Mouse (Mus musculus) neural tube, embryonic 15.5 days (tissue): ENCODE data around the gene Klhl35. TPM values are rescaled to one million over a fixed set of nuclear protein-coding genes. Genes with fewer than 3 reads are reported as not detected.

ENCODE experiments used
- ATAC-seq: fragments of 200-750 bp; cut with Nextera tagmentation; 2 replicates; pipeline ENCODE4 v1.8.0; 2017; ENCODE audit warnings: mild to moderate bottlenecking, moderate TSS enrichment, moderate library complexity; ENCODE audit not compliant: low FRiP score
- H3K27ac ChIP-seq: fragments of 300-500 bp; sonication (generic); replicated peaks from 2 replicates; pipeline ENCODE4 v1.5.1; 2015; ENCODE audit warnings: mild to moderate bottlenecking, inconsistent platforms
- H3K27me3 ChIP-seq: fragments of 300-500 bp; sonication (generic); replicated peaks from 2 replicates; pipeline ENCODE4 v1.6.1; 2015; ENCODE audit warnings: inconsistent platforms
- H3K36me3 ChIP-seq: fragments of 300-500 bp; sonication (generic); 2 replicates; pipeline ENCODE4 v1.6.1; 2015; ENCODE audit warnings: inconsistent platforms
- H3K4me1 ChIP-seq: fragments of 300-500 bp; sonication (generic); 2 replicates; pipeline ENCODE4 v1.6.1; 2015; ENCODE audit warnings: inconsistent platforms
- H3K4me2 ChIP-seq: fragments of 300-500 bp; sonication (generic); 2 replicates; pipeline ENCODE4 v1.6.1; 2015; ENCODE audit warnings: inconsistent platforms, mild to moderate bottlenecking, moderate library complexity
- H3K4me3 ChIP-seq: fragments of 300-500 bp; sonication (generic); replicated peaks from 2 replicates; pipeline ENCODE4 v1.5.1; 2015; ENCODE audit warnings: mild to moderate bottlenecking, inconsistent platforms
- H3K9ac ChIP-seq: fragments of 300-500 bp; sonication (generic); replicated peaks from 2 replicates; pipeline ENCODE4 v1.6.1; 2015; ENCODE audit warnings: mild to moderate bottlenecking, inconsistent platforms
- H3K9me3 ChIP-seq: fragments of 300-500 bp; sonication (generic); replicated peaks from 2 replicates; pipeline ENCODE4 v1.6.1; 2016; ENCODE audit warnings: inconsistent platforms
- WGBS: fragments of 180-500 bp; shearing (Covaris S2); methylation state at CpG from one replicate; pipeline ENCODE4 v1.1.7; 2015; ENCODE audit warnings: mixed read lengths; 5-methylcytosine and 5-hydroxymethylcytosine counted together
- polyA plus RNA-seq: library from polyadenylated mRNA; unstranded; fragments of >200 nt; fragmentation: Nextera tagmentation; extraction: Ambion mirVana; gene quantifications from 2 replicates; pipeline ENCODE4 v1.2.1, GENCODE M21; 2015

Klhl35 gene
- polyA plus RNA-seq, 1 experiment from 2014 or later = 2.2 TPM

DNA sequence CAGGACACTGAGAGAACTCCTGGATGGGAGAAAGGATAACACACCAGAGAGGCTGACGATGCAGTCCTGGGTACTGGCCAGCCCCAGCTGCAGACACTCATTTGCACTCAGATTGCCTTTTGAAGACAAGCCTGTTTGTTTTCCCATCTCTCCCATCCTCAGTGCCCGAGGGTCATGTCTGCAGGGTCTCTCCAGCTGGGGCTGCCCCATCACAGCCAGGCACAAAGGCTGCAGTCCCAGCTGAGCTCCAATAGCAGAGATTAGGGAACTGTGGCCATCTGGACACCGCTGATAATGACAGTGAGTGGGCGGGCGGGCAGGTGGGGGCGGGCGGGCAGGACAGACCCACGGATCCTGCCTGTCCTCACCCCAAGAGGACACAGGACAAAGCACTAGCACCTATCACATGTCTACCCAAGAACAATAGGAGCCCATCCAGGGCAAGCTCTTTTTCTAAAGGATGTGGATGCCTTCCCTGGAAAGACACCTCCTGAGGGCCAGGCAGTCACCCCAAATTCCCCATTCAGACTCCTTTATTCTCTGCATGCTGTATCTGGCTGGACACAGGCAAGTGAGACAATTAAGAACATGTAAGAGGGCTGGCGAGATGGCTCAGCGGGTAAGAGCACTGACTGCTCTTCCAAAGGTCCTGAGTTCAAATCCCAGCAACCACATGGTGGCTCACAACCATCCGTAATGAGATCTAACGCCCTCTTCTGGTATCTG is 9.2 kb downstream of the Klhl35 start:
- Histone ChIP-seq H3K27me3 (no peaks in the 10 kb centered on the region), H3K9me3 (no peaks in the 10 kb centered on the region), H3K4me3 (no peak overlapping the region), H3K4me1 (peaks cover 41% of the 10 kb centered on the region), H3K9ac (no peak overlapping the region), H3K4me2 (no peak overlapping the region), H3K27ac (peak overlapping the region; percentile 58), H3K36me3 (peaks cover 63% of the 10 kb centered on the region)
- peak; percentile 10; the same call in 1 of the 2 replicates for ATAC-seq
- 33% methylated on average over 12 of the region's 12 CpGs for WGBS

DNA sequence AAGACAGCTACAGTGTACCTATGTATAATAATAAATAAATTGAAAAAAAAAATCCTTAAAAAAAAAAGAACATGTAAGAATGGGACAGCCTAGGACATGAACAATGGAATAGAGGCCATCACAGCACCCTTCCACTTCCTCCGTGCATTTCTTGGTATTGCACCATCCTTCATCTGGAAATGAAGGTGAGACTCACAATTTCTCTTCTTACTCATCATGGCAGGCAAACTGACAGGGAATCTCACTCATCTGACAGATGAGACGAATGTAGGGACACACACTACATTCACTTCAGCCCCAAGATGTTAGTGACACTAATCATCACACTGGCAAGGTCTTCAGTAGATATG is 9.7 kb downstream of the Klhl35 start:
- Histone ChIP-seq H3K9me3 (no peaks in the 10 kb centered on the region), H3K4me1 (peaks cover 43% of the 10 kb centered on the region), H3K4me2 (no peak overlapping the region), H3K9ac (no peak overlapping the region), H3K36me3 (peaks cover 68% of the 10 kb centered on the region), H3K27me3 (no peaks in the 10 kb centered on the region), H3K4me3 (no peak overlapping the region), H3K27ac (no peak overlapping the region)
- ATAC-seq = no peak
- 92% methylated on average over 2 of the region's 2 CpGs for WGBS

DNA sequence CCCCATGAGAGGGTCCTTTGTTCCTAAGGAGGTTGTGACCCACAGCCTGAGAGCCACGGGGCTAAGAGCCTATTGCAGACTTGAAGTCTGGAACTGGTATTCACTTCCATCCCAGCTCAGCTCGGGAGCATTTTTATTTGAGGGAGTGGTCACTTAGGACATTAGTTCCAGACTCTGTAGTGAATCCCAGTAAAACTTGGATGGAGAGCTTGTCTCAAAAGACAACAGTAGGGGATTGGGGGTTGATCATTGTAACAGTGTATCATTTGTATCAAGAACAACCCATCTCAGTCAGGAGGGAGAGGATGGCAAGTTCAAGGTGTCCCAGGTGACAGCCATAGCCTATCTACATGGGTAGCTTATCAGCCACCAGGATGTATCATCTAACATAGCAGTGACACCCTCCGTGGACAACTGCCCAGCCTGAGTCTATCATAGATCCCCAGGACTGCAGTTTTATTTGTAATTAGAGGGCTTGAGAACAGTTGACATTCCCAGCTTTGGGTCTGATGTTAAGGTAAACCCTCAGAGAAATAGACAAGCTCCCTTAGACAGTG is 10.8 kb downstream of the Klhl35 start:
- 39% methylated on average over 3 of the region's 3 CpGs for WGBS

DNA sequence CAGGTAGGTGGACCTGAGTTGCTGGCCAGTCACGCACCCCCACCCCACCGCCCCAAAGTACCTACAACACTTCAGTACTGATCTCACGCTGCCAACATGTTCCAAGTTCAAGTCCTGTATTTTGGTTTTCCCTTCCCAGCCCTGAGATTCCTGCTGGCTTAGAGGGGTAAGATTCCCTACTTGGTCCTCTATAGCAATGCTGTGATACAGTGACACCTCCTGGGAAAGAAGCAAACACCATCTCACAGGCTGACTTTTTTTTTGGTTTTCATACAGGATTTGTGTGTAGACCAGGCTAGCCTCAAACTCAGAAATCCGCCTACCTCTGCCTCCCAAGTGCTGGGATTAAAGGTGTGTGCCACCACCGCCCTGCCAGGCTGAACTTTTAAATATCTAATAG is 11.4 kb downstream of the Klhl35 start:
- Histone ChIP-seq H3K36me3 (peaks cover 80% of the 10 kb centered on the region), H3K27me3 (no peaks in the 10 kb centered on the region), H3K9ac (no peak overlapping the region), H3K4me1 (peaks cover 60% of the 10 kb centered on the region), H3K27ac (no peak overlapping the region), H3K4me2 (no peak overlapping the region), H3K9me3 (no peaks in the 10 kb centered on the region), H3K4me3 (no peak overlapping the region)
- WGBS = 93% methylated on average over 5 of the region's 5 CpGs
- ATAC-seq = no peak

More for the DNA sequence above, 10.8 kb downstream of the Klhl35 start:
- no peak overlapping the region for H3K27ac ChIP-seq
- H3K4me1 ChIP-seq = peaks cover 54% of the 10 kb centered on the region
- H3K9me3 ChIP-seq = no peaks in the 10 kb centered on the region
- no peak overlapping the region for H3K9ac ChIP-seq
- H3K4me2 ChIP-seq = no peak overlapping the region
- no peak for ATAC-seq
- peaks cover 79% of the 10 kb centered on the region for H3K36me3 ChIP-seq
- H3K4me3 ChIP-seq = no peak overlapping the region
- no peaks in the 10 kb centered on the region for H3K27me3 ChIP-seq

DNA sequence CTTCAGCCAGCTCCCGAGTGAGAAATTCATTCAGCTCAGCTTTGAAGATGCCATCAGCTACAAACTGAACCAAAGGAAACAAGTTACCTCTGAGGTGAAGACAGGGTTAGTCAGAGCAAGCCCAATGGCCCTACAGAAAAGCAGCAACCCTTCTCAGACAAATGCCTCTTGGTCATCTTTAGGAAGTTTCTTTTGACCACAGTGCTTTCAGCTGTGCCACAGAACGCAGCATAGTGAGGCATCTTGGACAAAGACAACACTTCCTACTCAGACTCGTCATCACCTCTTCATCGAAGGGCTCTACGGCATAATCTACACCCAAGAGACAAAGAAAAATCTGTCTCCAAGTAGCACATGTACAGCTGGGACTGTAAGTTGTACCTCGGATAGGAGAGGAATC is 16.8 kb downstream of the Klhl35 start:
- peak overlapping the region; percentile 78 for H3K4me2 ChIP-seq
- H3K4me1 ChIP-seq = peaks cover 51% of the 10 kb centered on the region
- peaks cover 10% of the 10 kb centered on the region; the same call in 1 of the 2 replicates for H3K27me3 ChIP-seq
- 3% methylated on average over 6 of the region's 6 CpGs for WGBS
- peak overlapping the region; percentile 92; the same call in 1 of the 2 replicates for H3K27ac ChIP-seq
- ATAC-seq = peak; percentile 1; the same call in 1 of the 2 replicates
- H3K4me3 ChIP-seq = peak overlapping the region; percentile 73
- H3K36me3 ChIP-seq = peaks cover 46% of the 10 kb centered on the region
- no peaks in the 10 kb centered on the region for H3K9me3 ChIP-seq
- peak overlapping the region; percentile 69 for H3K9ac ChIP-seq

DNA sequence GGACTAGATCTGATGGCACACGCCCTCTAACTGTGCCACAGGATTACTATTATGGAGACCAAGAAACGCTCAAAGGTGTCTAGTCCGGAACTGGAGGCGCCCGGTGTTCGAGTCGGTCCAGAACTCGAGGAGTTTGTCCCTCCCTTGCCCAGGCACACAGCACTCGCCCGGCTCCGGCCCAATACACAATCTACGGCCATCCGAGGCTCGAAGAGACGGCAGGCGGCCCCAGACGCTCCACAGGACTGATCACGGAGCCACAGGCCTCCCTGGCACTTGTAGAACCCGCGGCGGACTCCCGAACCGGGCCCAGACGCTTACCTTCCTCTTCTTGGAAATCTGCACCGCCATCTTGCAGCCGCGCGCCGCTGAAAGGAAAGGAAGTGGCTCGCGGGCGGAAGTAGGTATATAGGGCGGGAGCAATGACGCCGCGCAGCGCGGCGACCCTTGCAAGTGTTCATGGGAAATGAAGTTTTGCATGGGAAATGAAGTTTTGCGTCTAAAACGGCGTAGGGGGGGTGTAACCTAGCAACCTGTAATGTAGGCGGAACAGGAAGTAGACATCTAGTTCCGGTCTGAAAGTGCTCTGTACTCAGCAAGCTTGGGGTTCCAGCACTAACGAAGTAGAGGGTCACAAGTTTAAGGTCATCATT is 17.6 kb downstream of the Klhl35 start, which contains the start of gene Rps3:
Gene Rps3, minus strand, starts transcription at position 468 of the 653 bp plus-strand sequence.
- peaks cover 38% of the 10 kb centered on the region for H3K36me3 ChIP-seq
- H3K9me3 ChIP-seq = no peaks in the 10 kb centered on the region
- H3K4me3 ChIP-seq = peak within 1 kb of the TSS; percentile 73
- peak within 1 kb of the TSS; percentile 92 for H3K27ac ChIP-seq
- peak within 1 kb of the TSS; percentile 78 for H3K4me2 ChIP-seq
- peak within 1 kb of the TSS; percentile 69 for H3K9ac ChIP-seq
- under 1% methylated on average over 45 of the region's 45 CpGs for WGBS
- ATAC-seq = peak; percentile 95
- H3K4me1 ChIP-seq = peaks cover 47% of the 10 kb centered on the region
- H3K27me3 ChIP-seq = peaks cover 10% of the 10 kb centered on the region; the same call in 1 of the 2 replicates

DNA sequence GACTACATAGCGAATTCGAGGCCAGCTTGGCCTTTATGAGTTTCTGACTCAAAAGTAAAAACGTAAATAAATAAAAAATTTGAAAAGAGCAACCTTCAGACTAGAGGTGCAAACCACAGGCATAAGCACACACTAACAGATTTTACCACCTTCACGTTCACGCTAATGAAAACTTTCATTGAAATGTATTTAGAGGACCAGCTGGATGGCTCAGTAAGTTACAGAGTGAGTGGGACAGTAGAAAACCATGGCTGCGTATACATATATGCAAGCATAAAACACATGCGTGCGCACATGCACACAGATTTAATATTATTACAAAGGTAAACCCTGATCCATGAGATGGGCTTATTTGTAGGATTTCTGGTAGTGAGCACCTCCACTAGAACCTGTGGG is 18.1 kb downstream of the Klhl35 start:
- Histone ChIP-seq H3K27me3 (peaks cover 10% of the 10 kb centered on the region; the same call in 1 of the 2 replicates), H3K9me3 (no peaks in the 10 kb centered on the region), H3K4me1 (peaks cover 42% of the 10 kb centered on the region), H3K4me3 (peak overlapping the region; percentile 73), H3K9ac (no peak overlapping the region), H3K4me2 (peak overlapping the region; percentile 61), H3K36me3 (peaks cover 33% of the 10 kb centered on the region), H3K27ac (peak overlapping the region; percentile 50; the same call in 1 of the 2 replicates)
- 46% methylated on average over 8 of the region's 8 CpGs for WGBS
- ATAC-seq = peak; percentile 15

DNA sequence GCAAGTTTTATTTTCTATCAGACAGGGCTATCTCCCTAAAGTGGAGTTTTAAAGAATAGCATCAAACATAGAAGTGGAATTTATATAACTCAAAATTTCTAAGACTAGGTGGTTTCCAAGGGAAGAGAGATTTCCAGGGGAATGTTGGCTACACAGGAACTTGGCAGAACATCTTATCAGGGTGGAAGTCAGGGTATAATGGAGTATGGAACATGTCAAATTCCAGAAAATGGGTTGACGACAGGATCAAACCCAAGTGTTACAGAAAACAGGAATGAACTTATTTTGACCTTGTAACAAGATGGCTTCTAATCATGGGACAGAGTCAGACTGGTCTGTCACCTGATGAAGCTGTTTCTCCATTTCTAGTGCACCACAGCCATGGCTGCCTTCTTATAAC is 18.9 kb downstream of the Klhl35 start:
- Histone ChIP-seq H3K4me3 (no peak overlapping the region), H3K9ac (no peak overlapping the region), H3K27me3 (peaks cover 10% of the 10 kb centered on the region; the same call in 1 of the 2 replicates), H3K36me3 (peaks cover 25% of the 10 kb centered on the region), H3K9me3 (no peaks in the 10 kb centered on the region), H3K27ac (no peak overlapping the region), H3K4me1 (peaks cover 35% of the 10 kb centered on the region), H3K4me2 (no peak overlapping the region)
- 93% methylated on average over 1 of the region's 1 CpGs for WGBS
- ATAC-seq = no peak

DNA sequence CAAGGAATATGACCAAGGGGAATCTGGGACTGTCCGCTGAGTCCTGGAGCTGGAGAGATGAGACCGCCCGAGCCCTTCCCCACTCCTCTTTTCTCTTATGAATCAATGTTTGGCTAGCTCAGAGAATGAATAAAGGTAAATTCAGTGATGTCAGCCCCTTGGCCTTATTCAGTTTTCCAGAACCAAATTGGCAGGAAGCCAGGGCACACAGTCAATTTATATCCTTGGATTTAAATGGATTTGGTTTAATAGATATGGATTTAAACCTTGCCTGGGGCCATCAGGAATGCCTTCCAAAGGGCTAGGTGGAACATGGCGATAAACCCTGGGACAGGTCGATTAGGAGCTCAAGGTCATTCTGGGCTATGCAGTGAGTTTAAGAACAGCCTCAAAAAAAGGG is 23.9 kb downstream of the Klhl35 start:
- no peak overlapping the region for H3K4me3 ChIP-seq
- no peaks in the 10 kb centered on the region for H3K4me1 ChIP-seq
- no peak overlapping the region for H3K4me2 ChIP-seq
- peaks cover 10% of the 10 kb centered on the region; the same call in 1 of the 2 replicates for H3K27me3 ChIP-seq
- peaks cover 4% of the 10 kb centered on the region; the same call in 1 of the 2 replicates for H3K9me3 ChIP-seq
- no peak for ATAC-seq
- 77% methylated on average over 5 of the region's 5 CpGs for WGBS
- no peaks in the 10 kb centered on the region for H3K36me3 ChIP-seq
- no peak overlapping the region for H3K27ac ChIP-seq
- H3K9ac ChIP-seq = no peak overlapping the region

DNA sequence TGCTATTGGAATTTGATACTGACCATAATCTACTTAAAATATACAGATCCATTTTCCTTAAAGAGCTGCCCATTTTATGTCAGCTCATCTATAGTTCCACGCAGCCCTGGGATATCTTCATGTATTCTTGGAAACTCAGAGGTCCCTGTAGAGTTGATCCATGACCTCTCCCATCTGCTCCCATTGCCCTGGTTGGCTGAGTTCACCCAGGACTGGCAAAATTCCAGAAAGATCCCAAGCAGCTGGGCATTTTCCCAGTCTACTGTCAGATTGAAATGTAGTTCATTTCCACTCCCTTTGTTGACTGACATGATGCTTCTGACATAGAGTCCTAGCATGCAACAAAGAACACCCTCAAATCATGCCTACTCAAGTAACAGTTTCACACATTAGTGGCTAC is 33.3 kb downstream of the Klhl35 start:
- H3K4me1 ChIP-seq = no peaks in the 10 kb centered on the region
- 42% methylated on average over 1 of the region's 1 CpGs for WGBS
- no peak overlapping the region for H3K4me2 ChIP-seq
- H3K4me3 ChIP-seq = no peak overlapping the region
- H3K9ac ChIP-seq = no peak overlapping the region
- no peaks in the 10 kb centered on the region for H3K9me3 ChIP-seq
- no peaks in the 10 kb centered on the region for H3K36me3 ChIP-seq
- no peak overlapping the region; the same call in 1 of the 2 replicates for H3K27ac ChIP-seq
- H3K27me3 ChIP-seq = no peaks in the 10 kb centered on the region
- no peak for ATAC-seq

DNA sequence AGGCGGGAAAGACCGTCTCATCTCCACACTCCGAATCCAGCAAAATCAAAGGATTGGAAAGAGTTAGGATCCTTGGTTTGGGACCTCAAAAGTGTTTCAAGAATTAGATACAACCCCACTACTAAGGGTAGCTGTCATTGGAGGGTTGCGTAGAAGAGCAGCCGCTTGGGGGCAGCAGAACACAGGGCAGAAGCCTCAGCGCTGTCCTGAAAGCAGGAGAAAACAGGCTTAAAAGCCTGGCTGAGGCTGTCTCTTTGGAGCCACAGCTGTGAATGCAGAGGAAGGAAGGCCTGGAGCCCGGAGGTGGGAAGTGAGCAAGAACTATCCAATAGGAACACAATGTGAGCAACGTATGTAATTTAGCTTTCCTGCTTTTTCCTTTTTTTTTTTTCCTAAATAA is 34.4 kb downstream of the Klhl35 start:
- no peaks in the 10 kb centered on the region for H3K4me1 ChIP-seq
- no peaks in the 10 kb centered on the region for H3K27me3 ChIP-seq
- no peaks in the 10 kb centered on the region for H3K9me3 ChIP-seq
- peak; percentile 85 for ATAC-seq
- WGBS = 8% methylated on average over 8 of the region's 8 CpGs
- H3K4me2 ChIP-seq = no peak overlapping the region
- H3K9ac ChIP-seq = no peak overlapping the region
- H3K36me3 ChIP-seq = no peaks in the 10 kb centered on the region
- no peak overlapping the region for H3K27ac ChIP-seq
- H3K4me3 ChIP-seq = no peak overlapping the region
